Mouse (Mus musculus): Measurements from ENCODE around the gene Dnaja2.

DNA sequence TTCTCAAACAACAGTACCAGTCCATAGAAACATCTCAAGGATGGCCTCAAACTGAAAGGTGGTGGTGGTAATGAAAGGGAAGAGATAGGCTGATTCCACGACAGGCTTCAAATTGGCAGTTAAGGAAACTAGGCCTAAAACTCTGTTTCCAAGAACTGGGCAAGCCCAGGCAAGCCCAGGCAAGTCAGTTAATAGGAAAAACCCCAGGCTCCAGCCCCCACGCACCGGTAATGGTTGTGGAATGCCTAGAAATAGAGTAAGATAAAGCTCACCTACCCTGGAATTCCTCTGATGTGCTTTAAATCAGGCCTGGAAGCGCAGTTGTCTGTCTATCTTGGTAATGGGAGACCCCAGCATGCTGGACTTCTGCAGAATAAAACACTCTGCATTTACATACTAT lies 47.6 kb upstream of the Dnaja2 start:
- TF ChIP-seq CTCF (IDR thresholded peaks at IDR 0.05; ENCODE audit: low read depth, low read length) (no peak), POLR2A (IDR thresholded peaks at IDR 0.05; ENCODE audit: borderline replicate concordance, low read depth, low read length) (no peak)
